Mouse (Mus musculus) T-helper 2 cell (primary cell): Measurements from ENCODE around the gene Zscan4f.
"Not testable (repeated sequence)": the region's sequence is repeated elsewhere in the genome, so short reads cannot be mapped to it uniquely, and the experiment has no call there.

ENCODE experiments used
- in situ Hi-C: fragments of 300-600 bp; cut with MboI, MseI; formaldehyde crosslinking; loops from one replicate; pipeline ENCODE4 v1.15.1; 2025; ENCODE audit warnings: high pct_unique_total_duplicates

Gene Zscan4f

DNA sequence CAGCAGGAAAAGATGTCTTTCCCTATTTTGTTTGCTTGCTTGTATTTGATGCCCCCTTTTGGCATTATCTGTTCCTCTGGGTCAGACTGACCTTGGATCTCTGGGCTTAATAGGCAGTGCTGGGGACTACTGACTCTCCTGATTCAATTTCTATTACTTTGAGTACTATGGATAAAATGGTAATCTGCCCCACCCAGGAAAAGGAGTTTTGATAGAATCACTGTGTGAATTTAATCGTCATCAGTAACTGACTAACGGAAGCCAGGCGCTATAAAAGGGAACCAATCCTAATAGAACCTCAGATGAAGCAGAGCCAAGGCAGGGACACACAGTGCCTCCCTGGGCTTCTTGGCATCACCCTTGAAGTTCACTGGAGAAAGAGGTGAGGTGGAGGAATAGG, at the start of gene Zscan4f:
Zscan4f (plus strand) TSS at position 301 of the 400 bp plus-strand sequence.
- in situ Hi-C loops, result not testable (repeated sequence)

DNA sequence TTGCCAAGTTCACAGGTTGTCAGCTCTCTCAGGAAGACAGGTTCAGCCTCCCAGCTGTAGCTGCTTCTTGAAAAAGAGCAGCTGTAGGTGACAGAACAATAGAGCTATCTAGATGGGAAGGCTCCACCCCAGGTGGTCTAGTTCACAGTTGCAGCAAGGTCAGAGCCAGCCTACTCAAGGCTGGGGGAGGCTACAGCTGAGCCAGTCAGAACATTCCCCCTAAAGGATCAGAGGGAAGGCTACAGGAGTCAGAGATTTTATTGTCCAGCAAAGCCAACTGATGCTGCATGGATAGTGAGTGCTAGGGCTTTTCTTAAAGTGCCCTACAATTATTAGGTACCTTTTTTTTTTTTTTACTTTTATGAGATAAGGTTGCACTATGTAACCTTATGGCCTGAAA, 13.1 kb upstream of the Zscan4f start:
- in situ Hi-C loops, result not testable (repeated sequence)
